Mouse (Mus musculus): Measurements from ENCODE around the gene Ptgs1.

Ptgs1 gene

GRCm38 (mm10) chr2:36215203-36215739 is 15.0 kb upstream of the Ptgs1 start:
- no peak for DNase-seq (ENCODE audit: low spot score)

- DNase-seq (ENCODE audit: low spot score), result no peak
These were observed 13.7 kb upstream of the Ptgs1 start for GRCm38 (mm10) chr2:36216546-36216945.

- no peak for DNase-seq (ENCODE audit: low spot score)
These were observed 13.2 kb upstream of the Ptgs1 start for GRCm38 (mm10) chr2:36216953-36217573.

GRCm38 (mm10) chr2:36217692-36218233 is 12.5 kb upstream of the Ptgs1 start:
- DNase-seq (ENCODE audit: low spot score), result no peak

GRCm38 (mm10) chr2:36220106-36220505 is 10.1 kb upstream of the Ptgs1 start:
- DNase-seq (ENCODE audit: low spot score), result no peak

- peak; percentile 47 for DNase-seq (ENCODE audit: low spot score)
These were observed 9.3 kb upstream of the Ptgs1 start for GRCm38 (mm10) chr2:36220891-36221290.

- peak; percentile 34 for DNase-seq (ENCODE audit: low spot score)
These were observed 7.9 kb upstream of the Ptgs1 start for GRCm38 (mm10) chr2:36222168-36222848.

GRCm38 (mm10) chr2:36223436-36223835 is 6.8 kb upstream of the Ptgs1 start:
- no peak for DNase-seq (ENCODE audit: low spot score)

- no peak for DNase-seq (ENCODE audit: low spot score)
These were observed 6.1 kb upstream of the Ptgs1 start for GRCm38 (mm10) chr2:36224153-36224552.

GRCm38 (mm10) chr2:36224599-36224998 is 5.6 kb upstream of the Ptgs1 start:
- peak; percentile 57 for DNase-seq (ENCODE audit: low spot score)

- DNase-seq (ENCODE audit: low spot score), result no peak
These were observed 741 bp downstream of the Ptgs1 start for GRCm38 (mm10) chr2:36230967-36231366.

GRCm38 (mm10) chr2:36234526-36235368 is 4.5 kb downstream of the Ptgs1 start:
- no peak for DNase-seq (ENCODE audit: low spot score)

- peak; percentile 82 for DNase-seq (ENCODE audit: low spot score)
These were observed 5.7 kb downstream of the Ptgs1 start for GRCm38 (mm10) chr2:36235917-36236316.

- no peak for DNase-seq (ENCODE audit: low spot score)
These were observed 6.7 kb downstream of the Ptgs1 start for GRCm38 (mm10) chr2:36236889-36237288.

GRCm38 (mm10) chr2:36237557-36237956 is 7.3 kb downstream of the Ptgs1 start:
- no peak for DNase-seq (ENCODE audit: low spot score)

- no peak for DNase-seq (ENCODE audit: low spot score)
These were observed 8.2 kb downstream of the Ptgs1 start for GRCm38 (mm10) chr2:36238467-36238866.

GRCm38 (mm10) chr2:36238951-36239350 is 8.7 kb downstream of the Ptgs1 start:
- DNase-seq (ENCODE audit: low spot score), result no peak

GRCm38 (mm10) chr2:36242514-36242913 is 12.3 kb downstream of the Ptgs1 start:
- no peak for DNase-seq (ENCODE audit: low spot score)

GRCm38 (mm10) chr2:36243296-36243891 is 13.2 kb downstream of the Ptgs1 start:
- no peak for DNase-seq (ENCODE audit: low spot score)

- DNase-seq (ENCODE audit: low spot score), result no peak
These were observed 13.7 kb downstream of the Ptgs1 start for GRCm38 (mm10) chr2:36243892-36244309.

GRCm38 (mm10) chr2:36244705-36245104 is 14.5 kb downstream of the Ptgs1 start:
- no peak for DNase-seq (ENCODE audit: low spot score)

GRCm38 (mm10) chr2:36247964-36248363 is 17.7 kb downstream of the Ptgs1 start:
- no peak for DNase-seq (ENCODE audit: low spot score)
